Mouse (Mus musculus): ENCODE results near the gene Clec9a. TPM values are rescaled to one million over a fixed set of nuclear protein-coding genes. Genes with fewer than 3 reads are reported as not detected.

Gene Clec9a
- polyA plus RNA-seq (2016; fragmentation: Nextera tagmentation; extraction: Ambion mirVana): 0.19 and 0.50 TPM in 2 replicates

DNA sequence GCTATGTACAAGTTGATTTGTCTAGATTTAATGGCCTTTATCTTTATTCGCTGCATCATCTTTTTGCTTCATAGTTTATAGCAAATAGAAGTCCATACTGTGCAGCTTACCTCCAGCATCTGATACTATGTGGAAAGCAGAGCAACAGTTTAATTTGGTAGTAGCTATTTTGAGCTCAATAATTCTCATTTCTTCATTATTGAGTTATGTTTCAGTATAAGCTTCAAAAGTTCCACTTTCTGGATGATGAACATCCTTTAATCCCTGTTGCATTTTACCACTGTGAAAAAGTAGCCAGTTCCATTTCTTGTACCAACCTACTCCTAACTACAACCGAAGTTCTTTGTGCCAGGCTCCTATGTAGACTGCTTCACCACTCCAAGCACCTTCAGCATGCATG, at the start of gene Clec9a:
TSS of gene Clec9a (plus strand) at position 301 of the 400 bp plus-strand sequence.
- Histone ChIP-seq H3K9me3 (no peaks in the 10 kb centered on the region), H3K4me3 (no peak within 1 kb of the TSS), H3K36me3 (replicated peaks) (no peaks in the 10 kb centered on the region), H3K27me3 (replicated peaks; ENCODE audit: low read depth, poor library complexity, severe bottlenecking) (no peaks in the 10 kb centered on the region), H3K4me1 (no peaks in the 10 kb centered on the region), H3K27ac (replicated peaks) (no peak within 1 kb of the TSS)
- 88% methylated on average over 2 of the region's 2 CpGs for WGBS
- DNase-seq (ENCODE audit: low spot score): no peak

DNA sequence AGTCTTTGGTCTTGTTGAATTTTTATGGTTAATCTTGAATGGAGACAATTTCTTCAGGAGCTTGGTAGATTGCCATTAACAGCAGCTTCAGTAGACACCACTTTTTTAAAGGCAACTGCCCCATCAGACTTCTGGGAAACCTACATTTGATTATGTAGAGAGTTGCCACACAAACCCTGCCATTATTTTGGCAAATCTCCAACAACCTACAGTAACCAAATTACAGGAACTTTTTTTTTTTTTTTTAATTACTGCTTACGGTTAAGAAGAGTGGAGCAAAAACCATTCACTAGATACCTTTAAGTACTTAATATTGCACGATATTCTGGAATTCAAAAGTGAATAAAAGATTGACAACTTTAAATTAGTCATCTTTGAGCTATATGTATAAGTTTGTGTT, 49.1 kb upstream of the Clec9a start:
- H3K4me3 ChIP-seq: no peak overlapping the region
- no peaks in the 10 kb centered on the region for H3K27me3 ChIP-seq (replicated peaks; ENCODE audit: low read depth, poor library complexity, severe bottlenecking)
- no peaks in the 10 kb centered on the region for H3K4me1 ChIP-seq
- DNase-seq (ENCODE audit: low spot score): no peak
- 96% methylated on average over 2 of the region's 2 CpGs for WGBS
- H3K36me3 ChIP-seq (replicated peaks): no peaks in the 10 kb centered on the region
- no peak overlapping the region for H3K27ac ChIP-seq (replicated peaks)
- no peaks in the 10 kb centered on the region for H3K9me3 ChIP-seq

GRCm38 (mm10) chr6:129363942-129364341, 44.7 kb upstream of the Clec9a start:
- no peaks in the 10 kb centered on the region for H3K27me3 ChIP-seq (replicated peaks; ENCODE audit: low read depth, poor library complexity, severe bottlenecking)
- no peak for DNase-seq (ENCODE audit: low spot score)
- H3K36me3 ChIP-seq (replicated peaks): no peaks in the 10 kb centered on the region
- WGBS: 31% methylated on average over 1 of the region's 1 CpGs
- no peak overlapping the region for H3K4me3 ChIP-seq
- no peaks in the 10 kb centered on the region for H3K4me1 ChIP-seq
- H3K9me3 ChIP-seq: no peaks in the 10 kb centered on the region
- H3K27ac ChIP-seq (replicated peaks): no peak overlapping the region

- no peaks in the 10 kb centered on the region for H3K36me3 ChIP-seq (replicated peaks)
- peak; percentile 28 for DNase-seq (ENCODE audit: low spot score)
Observed at GRCm38 (mm10) chr6:129365959-129366359, 42.7 kb upstream of the Clec9a start.

DNA sequence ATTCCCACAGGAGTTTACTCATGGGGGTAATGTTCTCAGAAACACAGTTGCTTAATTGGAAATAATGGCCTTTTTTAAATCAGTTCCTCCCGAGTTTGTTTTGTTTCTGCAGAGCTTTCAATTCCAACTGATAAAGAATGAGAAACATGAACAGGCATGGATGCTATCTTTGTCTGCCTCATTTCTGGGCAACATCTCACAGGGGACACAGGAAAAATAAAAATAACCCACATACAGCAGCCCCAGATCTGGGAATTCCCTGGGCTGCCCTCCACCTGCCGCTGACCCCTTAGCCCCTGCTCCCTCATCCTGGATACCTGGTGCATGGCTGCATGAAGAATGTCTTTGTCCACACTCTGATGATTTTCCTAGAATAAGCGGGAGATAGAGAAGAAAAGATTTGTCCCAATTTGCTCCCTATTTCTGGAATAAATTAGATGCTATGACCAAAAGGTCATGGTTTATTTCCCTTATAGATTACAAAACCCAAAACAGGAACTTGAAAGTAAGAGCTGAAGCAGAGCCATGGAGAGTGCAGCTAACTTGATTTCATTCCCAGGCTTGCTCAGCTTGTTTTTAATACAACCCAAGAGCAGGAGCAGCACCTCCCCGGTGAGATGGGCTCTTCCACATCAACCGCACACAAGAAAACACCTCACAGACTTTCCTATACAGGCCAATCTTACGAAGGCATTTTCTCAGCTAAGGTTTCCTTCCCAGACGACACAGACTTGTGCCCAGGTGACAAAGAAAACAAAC, 39.1 kb upstream of the Clec9a start:
- no peaks in the 10 kb centered on the region for H3K9me3 ChIP-seq

More at GRCm38 (mm10) chr6:129365959-129366359, 42.7 kb upstream of the Clec9a start:
- Histone ChIP-seq H3K9me3 (no peaks in the 10 kb centered on the region), H3K27ac (replicated peaks) (no peak overlapping the region), H3K4me3 (no peak overlapping the region), H3K27me3 (replicated peaks; ENCODE audit: low read depth, poor library complexity, severe bottlenecking) (no peaks in the 10 kb centered on the region), H3K4me1 (0 out of 2 replicates have a peak, but pooled peaks cover 2% of the 10 kb centered on the region)
- 23% methylated on average over 6 of the region's 6 CpGs for WGBS

DNA sequence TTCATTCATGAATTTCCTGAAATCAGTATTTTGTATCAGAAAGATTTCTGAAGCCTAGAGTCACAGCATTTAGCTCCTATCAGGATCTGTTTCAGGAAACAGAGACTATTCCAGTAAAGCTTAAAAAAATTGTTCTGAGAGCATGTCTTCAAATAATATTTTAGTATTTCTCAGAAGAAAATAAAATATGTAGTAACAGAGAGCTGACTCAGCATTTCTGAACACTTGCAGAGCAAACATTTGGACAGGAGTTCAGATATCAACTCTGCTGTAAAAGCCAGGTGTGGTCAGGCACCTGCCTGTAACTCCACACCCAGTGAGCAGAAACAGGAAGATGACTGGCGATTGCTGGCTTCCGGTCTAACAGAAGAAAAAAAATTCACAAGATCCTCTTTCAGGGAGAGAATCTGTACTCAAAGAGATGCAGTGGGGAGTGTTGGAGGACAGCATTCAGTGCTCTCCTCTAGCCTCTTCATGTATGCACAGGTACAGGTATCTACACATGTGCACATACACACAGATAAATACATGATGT, 33.7 kb upstream of the Clec9a start:
- Histone ChIP-seq H3K36me3 (replicated peaks) (no peaks in the 10 kb centered on the region), H3K27ac (replicated peaks) (no peak overlapping the region), H3K4me1 (no peaks in the 10 kb centered on the region), H3K4me3 (no peak overlapping the region), H3K27me3 (replicated peaks; ENCODE audit: low read depth, poor library complexity, severe bottlenecking) (no peaks in the 10 kb centered on the region), H3K9me3 (no peaks in the 10 kb centered on the region)
- no peak for DNase-seq (ENCODE audit: low spot score)
- WGBS: 87% methylated on average over 2 of the region's 2 CpGs

More for the DNA sequence above, 39.1 kb upstream of the Clec9a start:
- no peak overlapping the region for H3K27ac ChIP-seq (replicated peaks)
- DNase-seq (ENCODE audit: low spot score): no peak
- H3K36me3 ChIP-seq (replicated peaks): no peaks in the 10 kb centered on the region
- H3K4me3 ChIP-seq: no peak overlapping the region
- no peaks in the 10 kb centered on the region for H3K27me3 ChIP-seq (replicated peaks; ENCODE audit: low read depth, poor library complexity, severe bottlenecking)
- H3K4me1 ChIP-seq: 0 out of 2 replicates have a peak, but pooled peaks cover 2% of the 10 kb centered on the region
- 69% methylated on average over 7 of the region's 7 CpGs for WGBS

GRCm38 (mm10) chr6:129380454-129380853, 28.2 kb upstream of the Clec9a start:
- 70% methylated on average over 4 of the region's 4 CpGs for WGBS
- no peaks in the 10 kb centered on the region for H3K9me3 ChIP-seq
- no peaks in the 10 kb centered on the region for H3K36me3 ChIP-seq (replicated peaks)
- H3K4me3 ChIP-seq: no peak overlapping the region
- no peaks in the 10 kb centered on the region for H3K4me1 ChIP-seq
- H3K27me3 ChIP-seq (replicated peaks; ENCODE audit: low read depth, poor library complexity, severe bottlenecking): no peaks in the 10 kb centered on the region
- no peak overlapping the region for H3K27ac ChIP-seq (replicated peaks)
- no peak for DNase-seq (ENCODE audit: low spot score)

DNA sequence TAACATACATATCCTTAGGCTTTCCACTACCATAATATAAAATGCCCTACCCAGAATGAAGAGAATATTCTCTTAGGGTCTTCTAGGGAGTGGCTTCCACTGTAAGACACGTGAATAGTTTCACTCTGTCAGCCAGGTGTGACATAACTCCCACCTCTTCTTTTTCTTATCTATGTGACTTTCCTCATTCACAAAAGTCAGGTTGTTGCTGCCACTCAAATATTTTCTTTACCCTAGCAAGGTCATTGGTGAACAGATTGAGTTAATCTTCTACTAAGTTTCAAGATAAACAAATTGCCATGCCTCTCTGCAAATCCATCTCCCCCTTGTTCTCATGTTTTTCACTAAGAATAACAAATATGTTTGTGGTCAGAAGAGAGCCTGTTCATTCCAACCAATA, 26.9 kb upstream of the Clec9a start:
- DNase-seq (ENCODE audit: low spot score): no peak
- Histone ChIP-seq H3K27ac (replicated peaks) (no peak overlapping the region), H3K4me1 (no peaks in the 10 kb centered on the region), H3K4me3 (no peak overlapping the region), H3K36me3 (replicated peaks) (no peaks in the 10 kb centered on the region), H3K27me3 (replicated peaks; ENCODE audit: low read depth, poor library complexity, severe bottlenecking) (no peaks in the 10 kb centered on the region), H3K9me3 (no peaks in the 10 kb centered on the region)
- WGBS: 86% methylated on average over 1 of the region's 1 CpGs

GRCm38 (mm10) chr6:129383466-129383865, 25.2 kb upstream of the Clec9a start:
- Histone ChIP-seq H3K9me3 (no peaks in the 10 kb centered on the region), H3K27me3 (replicated peaks; ENCODE audit: low read depth, poor library complexity, severe bottlenecking) (no peaks in the 10 kb centered on the region), H3K27ac (replicated peaks) (no peak overlapping the region), H3K4me1 (no peaks in the 10 kb centered on the region), H3K4me3 (no peak overlapping the region), H3K36me3 (replicated peaks) (no peaks in the 10 kb centered on the region)
- no peak for DNase-seq (ENCODE audit: low spot score)
- WGBS: 90% methylated on average over 3 of the region's 3 CpGs

- DNase-seq (ENCODE audit: low spot score): no peak
- 88% methylated on average over 4 of the region's 4 CpGs for WGBS
- Histone ChIP-seq H3K4me1 (no peaks in the 10 kb centered on the region), H3K27ac (replicated peaks) (no peak overlapping the region), H3K9me3 (no peaks in the 10 kb centered on the region), H3K27me3 (replicated peaks; ENCODE audit: low read depth, poor library complexity, severe bottlenecking) (no peaks in the 10 kb centered on the region), H3K4me3 (no peak overlapping the region), H3K36me3 (replicated peaks) (no peaks in the 10 kb centered on the region)
Observed at GRCm38 (mm10) chr6:129385000-129385399, 23.7 kb upstream of the Clec9a start.

DNA sequence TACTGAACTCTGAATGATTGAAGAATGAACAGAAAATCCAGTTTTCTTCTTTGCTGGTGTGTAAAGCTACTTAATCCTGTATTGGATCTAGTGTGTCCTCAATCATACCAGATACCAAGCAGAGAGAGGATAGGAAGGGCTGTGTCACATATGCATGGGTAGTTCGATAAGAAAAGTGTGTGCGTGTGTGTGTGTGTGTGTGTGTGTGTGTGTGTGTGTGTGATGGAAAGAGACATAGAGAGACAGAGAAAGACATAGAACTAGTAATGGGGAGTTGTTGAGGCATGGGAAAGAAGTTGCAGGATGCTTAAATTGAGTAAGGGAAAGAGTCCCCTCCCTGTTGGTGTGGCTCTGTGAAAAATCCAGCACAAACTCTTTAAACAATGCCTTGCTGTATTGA, 22.9 kb upstream of the Clec9a start, which contains the start of gene Clec12b:
TSS of gene Clec12b (minus strand) at position 101 of the 400 bp plus-strand sequence.
- DNase-seq (ENCODE audit: low spot score): no peak
- no peak within 1 kb of the TSS for H3K27ac ChIP-seq (replicated peaks)
- H3K4me3 ChIP-seq: no peak within 1 kb of the TSS
- no peaks in the 10 kb centered on the region for H3K4me1 ChIP-seq
- 82% methylated on average over 2 of the region's 2 CpGs for WGBS
- H3K9me3 ChIP-seq: no peaks in the 10 kb centered on the region
- no peaks in the 10 kb centered on the region for H3K36me3 ChIP-seq (replicated peaks)
- no peaks in the 10 kb centered on the region for H3K27me3 ChIP-seq (replicated peaks; ENCODE audit: low read depth, poor library complexity, severe bottlenecking)

- WGBS: 41% methylated on average over 2 of the region's 2 CpGs
- Histone ChIP-seq H3K36me3 (replicated peaks) (no peaks in the 10 kb centered on the region), H3K4me3 (no peak overlapping the region), H3K27me3 (replicated peaks; ENCODE audit: low read depth, poor library complexity, severe bottlenecking) (no peaks in the 10 kb centered on the region), H3K4me1 (peaks cover 3% of the 10 kb centered on the region; the same call in 1 of the 2 replicates), H3K27ac (replicated peaks) (no peak overlapping the region), H3K9me3 (no peaks in the 10 kb centered on the region)
- DNase-seq (ENCODE audit: low spot score): no peak
Observed at GRCm38 (mm10) chr6:129393087-129393720, 15.5 kb upstream of the Clec9a start.

GRCm38 (mm10) chr6:129393732-129394131, 14.9 kb upstream of the Clec9a start:
- no peak overlapping the region for H3K27ac ChIP-seq (replicated peaks)
- H3K9me3 ChIP-seq: no peaks in the 10 kb centered on the region
- H3K27me3 ChIP-seq (replicated peaks; ENCODE audit: low read depth, poor library complexity, severe bottlenecking): no peaks in the 10 kb centered on the region
- H3K4me1 ChIP-seq: peaks cover 3% of the 10 kb centered on the region; the same call in 1 of the 2 replicates
- no peak for DNase-seq (ENCODE audit: low spot score)
- WGBS: 81% methylated on average over 6 of the region's 6 CpGs
- H3K36me3 ChIP-seq (replicated peaks): no peaks in the 10 kb centered on the region
- no peak overlapping the region for H3K4me3 ChIP-seq
